Mouse (Mus musculus): ENCODE measurements at regions not wholly inside any gene's neighbourhood (a gene's known extent, or its start where the extent isn't known, plus 50 kb on each side); places are given as distances from the start of the nearest gene placed in this dataset.

- Histone ChIP-seq H3K27me3 (ENCODE audit: control insufficient read depth, insufficient read depth, low read length) (no peaks in the 10 kb centered on the region), H3K4me2 (replicated peaks; ENCODE audit: low read depth, low read length) (no peak overlapping the region), H3K9me3 (ENCODE audit: control insufficient read depth, low read length) (no peaks in the 10 kb centered on the region), H3K4me3 (ENCODE audit: low read length) (no peak overlapping the region), H3K36me3 (ENCODE audit: control insufficient read depth, insufficient read depth, low read length) (no peaks in the 10 kb centered on the region), H3K4me1 (ENCODE audit: control insufficient read depth, insufficient read depth, low read length) (no peaks in the 10 kb centered on the region), H3K9ac (ENCODE audit: low read depth, low read length) (no peak overlapping the region), H3K27ac (ENCODE audit: low read depth, low read length) (no peak overlapping the region)
- ATAC-seq (ENCODE audit: low FRiP score, low TSS enrichment), result no peak
- 90% methylated on average over 3 of the region's 3 CpGs for WGBS
Observed at GRCm38 (mm10) chr14:36612860-36613259, 355.7 kb downstream of the Ccser2 start.

DNA sequence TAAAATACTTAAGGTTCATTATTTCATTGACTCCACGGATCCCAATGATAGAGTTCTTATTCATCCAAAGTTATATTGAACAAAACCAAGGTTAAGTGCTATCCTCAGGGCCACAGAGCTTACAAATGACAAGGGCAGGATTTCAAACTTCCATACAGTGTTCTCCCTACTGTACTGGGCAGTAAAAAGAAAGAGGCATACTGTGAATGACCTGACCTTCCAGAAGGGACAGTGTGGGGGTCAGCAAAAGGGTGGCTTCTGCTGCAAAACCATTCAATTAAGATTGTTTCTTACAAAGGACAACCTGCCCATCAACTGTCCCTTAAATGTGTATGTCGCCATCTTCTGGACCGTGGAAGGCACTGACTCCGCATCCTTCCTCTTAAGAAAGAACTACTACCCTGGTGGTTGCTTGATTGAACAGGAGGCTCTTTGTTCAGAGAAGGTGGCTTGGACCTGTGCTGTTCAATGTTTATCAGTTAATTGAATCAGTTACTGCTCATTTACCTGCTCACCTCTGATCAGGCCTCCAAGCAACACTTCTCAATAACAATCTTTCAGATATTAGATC, 384.4 kb downstream of the Ccser2 start:
- ATAC-seq (ENCODE audit: low FRiP score, low TSS enrichment), result peak; percentile 64
- no peaks in the 10 kb centered on the region for H3K9me3 ChIP-seq (ENCODE audit: control insufficient read depth, low read length)
- no peaks in the 10 kb centered on the region for H3K27me3 ChIP-seq (ENCODE audit: control insufficient read depth, insufficient read depth, low read length)
- WGBS, result 54% methylated on average over 4 of the region's 4 CpGs
- H3K4me1 ChIP-seq (ENCODE audit: control insufficient read depth, insufficient read depth, low read length), result no peaks in the 10 kb centered on the region
- no peak overlapping the region for H3K4me2 ChIP-seq (replicated peaks; ENCODE audit: low read depth, low read length)
- no peak overlapping the region for H3K4me3 ChIP-seq (ENCODE audit: low read length)
- H3K36me3 ChIP-seq (ENCODE audit: control insufficient read depth, insufficient read depth, low read length), result no peaks in the 10 kb centered on the region
- H3K9ac ChIP-seq (ENCODE audit: low read depth, low read length), result no peak overlapping the region
- H3K27ac ChIP-seq (ENCODE audit: low read depth, low read length), result no peak overlapping the region

GRCm38 (mm10) chr14:36583338-36584064, 385.1 kb downstream of the Ccser2 start:
- H3K4me2 ChIP-seq (replicated peaks; ENCODE audit: low read depth, low read length), result no peak overlapping the region
- WGBS, result 78% methylated on average over 3 of the region's 3 CpGs

GRCm38 (mm10) chr14:36563229-36563865, 405.2 kb downstream of the Ccser2 start:
- Histone ChIP-seq H3K27me3 (ENCODE audit: control insufficient read depth, insufficient read depth, low read length) (no peaks in the 10 kb centered on the region), H3K4me3 (ENCODE audit: low read length) (no peak overlapping the region), H3K9me3 (ENCODE audit: control insufficient read depth, low read length) (no peaks in the 10 kb centered on the region), H3K36me3 (ENCODE audit: control insufficient read depth, insufficient read depth, low read length) (no peaks in the 10 kb centered on the region), H3K4me2 (replicated peaks; ENCODE audit: low read depth, low read length) (no peak overlapping the region), H3K9ac (ENCODE audit: low read depth, low read length) (no peak overlapping the region), H3K27ac (ENCODE audit: low read depth, low read length) (no peak overlapping the region), H3K4me1 (ENCODE audit: control insufficient read depth, insufficient read depth, low read length) (no peaks in the 10 kb centered on the region)
- ATAC-seq (ENCODE audit: low FRiP score, low TSS enrichment), result no peak
- 49% methylated on average over 3 of the region's 3 CpGs for WGBS

More at GRCm38 (mm10) chr14:36583338-36584064, 385.1 kb downstream of the Ccser2 start:
- Histone ChIP-seq H3K4me1 (ENCODE audit: control insufficient read depth, insufficient read depth, low read length) (no peaks in the 10 kb centered on the region), H3K27ac (ENCODE audit: low read depth, low read length) (no peak overlapping the region), H3K4me3 (ENCODE audit: low read length) (no peak overlapping the region), H3K27me3 (ENCODE audit: control insufficient read depth, insufficient read depth, low read length) (no peaks in the 10 kb centered on the region), H3K36me3 (ENCODE audit: control insufficient read depth, insufficient read depth, low read length) (no peaks in the 10 kb centered on the region), H3K9ac (ENCODE audit: low read depth, low read length) (no peak overlapping the region), H3K9me3 (ENCODE audit: control insufficient read depth, low read length) (no peaks in the 10 kb centered on the region)
- ATAC-seq (ENCODE audit: low FRiP score, low TSS enrichment), result no peak

GRCm38 (mm10) chr14:36537402-36537801, 431.2 kb downstream of the Ccser2 start:
- WGBS, result 83% methylated on average over 5 of the region's 5 CpGs
- H3K9ac ChIP-seq (ENCODE audit: low read depth, low read length), result no peak overlapping the region

GRCm38 (mm10) chr14:36527310-36527709, 432.6 kb downstream of the 4930474N05Rik start:
- Histone ChIP-seq H3K27me3 (ENCODE audit: control insufficient read depth, insufficient read depth, low read length) (no peaks in the 10 kb centered on the region), H3K27ac (ENCODE audit: low read depth, low read length) (no peak overlapping the region), H3K4me2 (replicated peaks; ENCODE audit: low read depth, low read length) (no peak overlapping the region), H3K9me3 (ENCODE audit: control insufficient read depth, low read length) (no peaks in the 10 kb centered on the region), H3K36me3 (ENCODE audit: control insufficient read depth, insufficient read depth, low read length) (no peaks in the 10 kb centered on the region), H3K9ac (ENCODE audit: low read depth, low read length) (no peak overlapping the region), H3K4me3 (ENCODE audit: low read length) (no peak overlapping the region), H3K4me1 (ENCODE audit: control insufficient read depth, insufficient read depth, low read length) (no peaks in the 10 kb centered on the region)
- ATAC-seq (ENCODE audit: low FRiP score, low TSS enrichment), result peak; percentile 93; the same call in 1 of the 2 replicates
- 23% methylated on average over 1 of the region's 1 CpGs for WGBS

More at GRCm38 (mm10) chr14:36537402-36537801, 431.2 kb downstream of the Ccser2 start:
- H3K4me3 ChIP-seq (ENCODE audit: low read length), result no peak overlapping the region
- H3K9me3 ChIP-seq (ENCODE audit: control insufficient read depth, low read length), result no peaks in the 10 kb centered on the region
- no peaks in the 10 kb centered on the region for H3K27me3 ChIP-seq (ENCODE audit: control insufficient read depth, insufficient read depth, low read length)
- no peaks in the 10 kb centered on the region for H3K36me3 ChIP-seq (ENCODE audit: control insufficient read depth, insufficient read depth, low read length)
- H3K4me1 ChIP-seq (ENCODE audit: control insufficient read depth, insufficient read depth, low read length), result no peaks in the 10 kb centered on the region
- no peak overlapping the region for H3K4me2 ChIP-seq (replicated peaks; ENCODE audit: low read depth, low read length)
- no peak overlapping the region for H3K27ac ChIP-seq (ENCODE audit: low read depth, low read length)
- ATAC-seq (ENCODE audit: low FRiP score, low TSS enrichment), result no peak

DNA sequence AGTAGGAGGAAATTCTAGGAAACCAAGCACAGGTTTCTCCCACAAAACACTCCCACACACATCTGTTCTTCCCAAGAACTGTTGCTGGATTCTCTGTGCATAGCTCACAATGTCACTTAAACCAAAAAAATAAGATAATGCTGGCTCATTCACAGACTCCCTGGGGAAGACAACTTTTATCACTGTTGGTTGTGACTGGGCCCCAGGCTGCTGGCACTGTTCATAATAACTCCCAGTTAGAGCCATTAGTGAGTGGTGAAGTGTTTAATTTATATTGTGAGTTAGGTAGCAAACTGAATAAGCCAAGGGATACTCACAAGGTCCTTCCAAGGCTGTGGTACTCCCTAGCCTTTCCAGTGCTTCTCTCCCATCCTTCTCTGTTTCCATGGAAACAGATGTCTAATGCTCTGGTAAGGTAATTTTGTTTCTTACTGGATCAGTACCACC, 430.9 kb downstream of the 4930474N05Rik start:
- Histone ChIP-seq H3K27me3 (ENCODE audit: control insufficient read depth, insufficient read depth, low read length) (no peaks in the 10 kb centered on the region), H3K9ac (ENCODE audit: low read depth, low read length) (no peak overlapping the region), H3K36me3 (ENCODE audit: control insufficient read depth, insufficient read depth, low read length) (no peaks in the 10 kb centered on the region), H3K4me1 (ENCODE audit: control insufficient read depth, insufficient read depth, low read length) (no peaks in the 10 kb centered on the region), H3K27ac (ENCODE audit: low read depth, low read length) (no peak overlapping the region), H3K9me3 (ENCODE audit: control insufficient read depth, low read length) (no peaks in the 10 kb centered on the region), H3K4me2 (replicated peaks; ENCODE audit: low read depth, low read length) (no peak overlapping the region), H3K4me3 (ENCODE audit: low read length) (no peak overlapping the region)
- ATAC-seq (ENCODE audit: low FRiP score, low TSS enrichment), result no peak

GRCm38 (mm10) chr14:36502076-36502994, 407.6 kb downstream of the 4930474N05Rik start:
- 71% methylated on average over 2 of the region's 2 CpGs for WGBS

More at GRCm38 (mm10) chr14:36502076-36502994, 407.6 kb downstream of the 4930474N05Rik start:
- Histone ChIP-seq H3K27me3 (ENCODE audit: control insufficient read depth, insufficient read depth, low read length) (no peaks in the 10 kb centered on the region), H3K4me1 (ENCODE audit: control insufficient read depth, insufficient read depth, low read length) (no peaks in the 10 kb centered on the region), H3K9ac (ENCODE audit: low read depth, low read length) (no peak overlapping the region), H3K9me3 (ENCODE audit: control insufficient read depth, low read length) (no peaks in the 10 kb centered on the region), H3K27ac (ENCODE audit: low read depth, low read length) (no peak overlapping the region), H3K4me2 (replicated peaks; ENCODE audit: low read depth, low read length) (no peak overlapping the region), H3K36me3 (ENCODE audit: control insufficient read depth, insufficient read depth, low read length) (no peaks in the 10 kb centered on the region), H3K4me3 (ENCODE audit: low read length) (no peak overlapping the region)
- ATAC-seq (ENCODE audit: low FRiP score, low TSS enrichment), result no peak

All from kidney, embryonic 14.5 days (tissue).